Mouse (Mus musculus): Measurements from ENCODE around the gene Cop1. TPM values are rescaled to one million over a fixed set of nuclear protein-coding genes. Genes with fewer than 3 reads are reported as not detected.

Cop1 gene
- polyA plus RNA-seq, 1 experiment from 2014 or later: 32.8 TPM

DNA sequence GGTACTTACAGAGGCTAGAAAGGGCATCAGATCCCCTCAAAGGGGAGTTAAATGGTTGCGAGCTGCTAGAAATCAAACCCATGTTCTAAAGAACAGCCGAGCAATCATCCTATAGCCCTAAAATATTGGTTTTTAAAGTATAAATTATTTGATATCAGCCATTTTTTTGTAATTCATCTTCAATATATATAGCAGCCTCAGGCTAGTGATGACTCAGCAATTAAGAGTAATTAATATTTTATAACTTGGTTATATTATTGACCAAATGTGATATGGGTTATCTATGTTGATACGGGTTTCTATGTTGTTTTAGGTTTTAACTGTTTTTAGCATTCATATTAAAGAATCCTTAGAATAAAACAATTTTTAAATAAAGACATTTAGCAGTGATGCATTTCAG is 31.7 kb downstream of the Cop1 start:
- Histone ChIP-seq H3K9me3 (ENCODE audit: low read length) (no peaks in the 10 kb centered on the region), H3K4me1 (ENCODE audit: insufficient read depth) (no peaks in the 10 kb centered on the region), H3K27me3 (ENCODE audit: insufficient read depth, low read length) (no peaks in the 10 kb centered on the region), H3K27ac (ENCODE audit: low read depth) (no peak overlapping the region), H3K4me3 (ENCODE audit: low read depth, low read length) (no peak overlapping the region), H3K36me3 (replicated peaks; ENCODE audit: insufficient read depth, low read length) (peaks cover 24% of the 10 kb centered on the region), H3K4me2 (ENCODE audit: low read depth, low read length) (no peak overlapping the region), H3K9ac (replicated peaks) (no peak overlapping the region)
- ATAC-seq (no peak), DNase-seq (no peak)
- no peak for TF ChIP-seq EP300 (IDR thresholded peaks at IDR 0.05; ENCODE audit: low read depth)
- no peak for TF ChIP-seq CTCF (IDR thresholded peaks at IDR 0.05; ENCODE audit: low read depth)
- WGBS (ENCODE audit: insufficient replicate concordance): 90% methylated on average over 3 of the region's 3 CpGs

DNA sequence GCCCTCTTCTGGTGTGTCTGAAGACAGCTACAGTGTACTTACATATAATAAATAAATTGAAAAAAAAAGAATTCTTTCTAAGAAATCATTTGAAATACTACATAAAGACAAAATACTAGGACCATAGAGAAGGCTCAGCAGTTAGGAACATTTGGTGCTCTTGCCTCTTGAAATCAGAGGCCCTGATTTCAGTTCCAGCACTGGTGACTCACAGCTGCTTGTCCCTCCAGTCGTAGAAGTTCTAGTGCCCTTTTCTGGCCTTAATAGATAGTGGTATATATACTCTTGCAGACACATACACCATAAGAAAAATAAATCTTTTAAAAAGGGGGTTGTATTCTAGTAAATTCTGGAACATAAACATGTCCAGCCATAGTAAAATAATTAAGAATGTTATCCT is 48.0 kb downstream of the Cop1 start:
- H3K27ac ChIP-seq (ENCODE audit: low read depth): no peak overlapping the region
- H3K4me1 ChIP-seq (ENCODE audit: insufficient read depth): no peaks in the 10 kb centered on the region
- DNase-seq (no peak), ATAC-seq (no peak)
- peaks cover 31% of the 10 kb centered on the region for H3K36me3 ChIP-seq (replicated peaks; ENCODE audit: insufficient read depth, low read length)
- H3K27me3 ChIP-seq (ENCODE audit: insufficient read depth, low read length): no peaks in the 10 kb centered on the region
- TF ChIP-seq EP300 (IDR thresholded peaks at IDR 0.05; ENCODE audit: low read depth): no peak
- no peak for TF ChIP-seq CTCF (IDR thresholded peaks at IDR 0.05; ENCODE audit: low read depth)
- no peak overlapping the region for H3K4me3 ChIP-seq (ENCODE audit: low read depth, low read length)
- no peak overlapping the region for H3K9ac ChIP-seq (replicated peaks)
- 78% methylated on average over 1 of the region's 1 CpGs for WGBS (ENCODE audit: insufficient replicate concordance)
- H3K4me2 ChIP-seq (ENCODE audit: low read depth, low read length): no peak overlapping the region
- H3K9me3 ChIP-seq (ENCODE audit: low read length): no peaks in the 10 kb centered on the region

DNA sequence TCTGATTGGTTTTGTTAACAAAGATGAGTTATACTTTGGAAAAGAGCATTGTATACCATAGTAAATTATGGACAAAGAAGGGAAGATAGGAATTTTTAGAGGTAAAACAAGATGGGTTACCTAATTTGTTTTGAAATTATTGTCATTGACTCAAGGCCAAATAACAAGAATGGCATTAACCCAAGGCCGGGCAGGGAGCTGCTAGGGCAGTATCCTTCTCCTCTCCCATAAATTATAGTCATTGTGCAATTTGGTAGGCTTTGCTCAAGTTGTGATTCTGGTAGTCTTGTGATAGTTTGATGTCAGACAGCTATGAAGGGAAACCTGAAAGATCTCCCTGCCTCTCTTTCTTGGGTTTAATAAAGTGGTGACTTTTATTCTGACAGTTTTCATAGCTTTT is 49.7 kb downstream of the Cop1 start:
- no peak for TF ChIP-seq EP300 (IDR thresholded peaks at IDR 0.05; ENCODE audit: low read depth)
- TF ChIP-seq CTCF (IDR thresholded peaks at IDR 0.05; ENCODE audit: low read depth): no peak
- Histone ChIP-seq H3K27me3 (ENCODE audit: insufficient read depth, low read length) (no peaks in the 10 kb centered on the region), H3K9me3 (ENCODE audit: low read length) (no peaks in the 10 kb centered on the region), H3K9ac (replicated peaks) (no peak overlapping the region), H3K36me3 (replicated peaks; ENCODE audit: insufficient read depth, low read length) (peaks cover 34% of the 10 kb centered on the region), H3K4me1 (ENCODE audit: insufficient read depth) (no peaks in the 10 kb centered on the region), H3K27ac (ENCODE audit: low read depth) (no peak overlapping the region), H3K4me2 (ENCODE audit: low read depth, low read length) (no peak overlapping the region), H3K4me3 (ENCODE audit: low read depth, low read length) (no peak overlapping the region)
- DNase-seq: no peak
- WGBS (ENCODE audit: insufficient replicate concordance): 91% methylated on average over 1 of the region's 1 CpGs
- ATAC-seq: no peak

DNA sequence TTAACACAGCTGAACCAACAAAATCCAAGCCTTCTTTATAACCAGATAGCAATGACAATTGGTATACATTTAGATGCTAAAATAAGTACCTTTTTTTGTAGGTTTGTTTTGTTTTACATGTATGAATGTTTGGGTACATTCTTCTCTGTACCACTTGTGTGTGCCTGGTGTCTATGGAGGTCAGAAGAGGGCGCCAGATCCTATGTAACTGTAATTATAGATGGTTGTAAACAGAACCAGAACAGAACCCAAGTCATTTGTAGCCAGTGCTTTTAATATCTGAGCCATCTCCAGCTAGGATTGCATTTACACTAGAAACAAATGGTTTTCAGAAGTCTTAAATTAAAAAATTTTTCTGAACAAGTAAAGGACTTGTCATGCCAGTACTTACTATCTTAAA is 54.7 kb downstream of the Cop1 start:
- no peaks in the 10 kb centered on the region for H3K4me1 ChIP-seq (ENCODE audit: insufficient read depth)
- H3K9me3 ChIP-seq (ENCODE audit: low read length): no peaks in the 10 kb centered on the region
- no peak overlapping the region for H3K27ac ChIP-seq (ENCODE audit: low read depth)
- 69% methylated on average over 1 of the region's 1 CpGs for WGBS (ENCODE audit: insufficient replicate concordance)
- no peaks in the 10 kb centered on the region for H3K27me3 ChIP-seq (ENCODE audit: insufficient read depth, low read length)
- H3K4me2 ChIP-seq (ENCODE audit: low read depth, low read length): no peak overlapping the region
- no peak overlapping the region for H3K9ac ChIP-seq (replicated peaks)
- DNase-seq: no peak
- no peak for ATAC-seq
- H3K4me3 ChIP-seq (ENCODE audit: low read depth, low read length): no peak overlapping the region
- TF ChIP-seq EP300 (IDR thresholded peaks at IDR 0.05; ENCODE audit: low read depth) (no peak), CTCF (IDR thresholded peaks at IDR 0.05; ENCODE audit: low read depth) (peak; percentile 52)
- peaks cover 21% of the 10 kb centered on the region for H3K36me3 ChIP-seq (replicated peaks; ENCODE audit: insufficient read depth, low read length)

DNA sequence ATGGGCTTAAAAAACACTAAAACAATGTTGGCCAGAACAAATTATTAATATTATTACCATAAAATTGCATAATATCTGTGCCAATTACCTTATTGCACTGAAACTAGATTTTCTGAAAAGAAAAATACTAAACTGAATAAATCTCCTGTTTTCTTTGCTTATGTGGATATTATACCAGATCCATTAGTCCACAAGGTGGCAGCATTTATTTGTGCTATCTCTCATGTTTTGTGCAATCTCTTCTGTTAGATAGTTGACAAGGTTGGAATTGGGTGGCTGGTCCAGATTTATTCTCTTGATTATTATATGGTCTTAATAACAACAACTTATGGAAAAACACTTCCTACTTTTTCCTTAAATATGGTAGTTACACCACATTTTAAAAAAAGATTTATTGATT is 58.1 kb downstream of the Cop1 start:
- H3K27ac ChIP-seq (ENCODE audit: low read depth): no peak overlapping the region
- H3K9me3 ChIP-seq (ENCODE audit: low read length): no peaks in the 10 kb centered on the region
- no peak for DNase-seq
- H3K4me2 ChIP-seq (ENCODE audit: low read depth, low read length): no peak overlapping the region
- no peak overlapping the region for H3K4me3 ChIP-seq (ENCODE audit: low read depth, low read length)
- TF ChIP-seq EP300 (IDR thresholded peaks at IDR 0.05; ENCODE audit: low read depth) (no peak), CTCF (IDR thresholded peaks at IDR 0.05; ENCODE audit: low read depth) (peak; percentile 55)
- ATAC-seq: no peak
- no peaks in the 10 kb centered on the region for H3K4me1 ChIP-seq (ENCODE audit: insufficient read depth)
- H3K9ac ChIP-seq (replicated peaks): no peak overlapping the region
- H3K36me3 ChIP-seq (replicated peaks; ENCODE audit: insufficient read depth, low read length): peaks cover 21% of the 10 kb centered on the region
- H3K27me3 ChIP-seq (ENCODE audit: insufficient read depth, low read length): no peaks in the 10 kb centered on the region

DNA sequence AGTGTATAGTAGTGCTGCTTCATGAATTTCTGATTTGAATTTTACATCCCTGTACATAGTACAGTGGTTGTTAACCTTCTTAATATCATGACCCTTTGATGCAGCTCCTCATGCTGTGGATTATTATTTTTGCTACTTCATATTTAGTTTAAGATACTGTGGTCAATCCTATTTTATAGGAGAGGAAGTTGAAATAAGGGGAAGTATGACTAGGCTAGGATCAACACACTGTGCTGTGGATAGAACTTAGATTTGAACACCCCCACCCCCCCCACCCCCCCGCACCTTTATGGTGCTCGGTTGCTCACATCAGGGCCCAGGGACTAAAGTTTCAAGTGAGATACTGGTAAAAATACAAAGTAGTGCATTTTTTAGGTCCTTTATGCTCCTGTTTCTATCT is 58.7 kb downstream of the Cop1 start:
- DNase-seq (no peak), ATAC-seq (no peak)
- H3K36me3 ChIP-seq (replicated peaks; ENCODE audit: insufficient read depth, low read length): peaks cover 19% of the 10 kb centered on the region
- H3K4me3 ChIP-seq (ENCODE audit: low read depth, low read length): no peak overlapping the region
- TF ChIP-seq EP300 (IDR thresholded peaks at IDR 0.05; ENCODE audit: low read depth) (no peak), CTCF (IDR thresholded peaks at IDR 0.05; ENCODE audit: low read depth) (no peak)
- no peak overlapping the region for H3K4me2 ChIP-seq (ENCODE audit: low read depth, low read length)
- H3K4me1 ChIP-seq (ENCODE audit: insufficient read depth): no peaks in the 10 kb centered on the region
- H3K9me3 ChIP-seq (ENCODE audit: low read length): no peaks in the 10 kb centered on the region
- WGBS (ENCODE audit: insufficient replicate concordance): 80% methylated on average over 2 of the region's 2 CpGs
- no peak overlapping the region for H3K9ac ChIP-seq (replicated peaks)
- H3K27ac ChIP-seq (ENCODE audit: low read depth): no peak overlapping the region
- no peaks in the 10 kb centered on the region for H3K27me3 ChIP-seq (ENCODE audit: insufficient read depth, low read length)

DNA sequence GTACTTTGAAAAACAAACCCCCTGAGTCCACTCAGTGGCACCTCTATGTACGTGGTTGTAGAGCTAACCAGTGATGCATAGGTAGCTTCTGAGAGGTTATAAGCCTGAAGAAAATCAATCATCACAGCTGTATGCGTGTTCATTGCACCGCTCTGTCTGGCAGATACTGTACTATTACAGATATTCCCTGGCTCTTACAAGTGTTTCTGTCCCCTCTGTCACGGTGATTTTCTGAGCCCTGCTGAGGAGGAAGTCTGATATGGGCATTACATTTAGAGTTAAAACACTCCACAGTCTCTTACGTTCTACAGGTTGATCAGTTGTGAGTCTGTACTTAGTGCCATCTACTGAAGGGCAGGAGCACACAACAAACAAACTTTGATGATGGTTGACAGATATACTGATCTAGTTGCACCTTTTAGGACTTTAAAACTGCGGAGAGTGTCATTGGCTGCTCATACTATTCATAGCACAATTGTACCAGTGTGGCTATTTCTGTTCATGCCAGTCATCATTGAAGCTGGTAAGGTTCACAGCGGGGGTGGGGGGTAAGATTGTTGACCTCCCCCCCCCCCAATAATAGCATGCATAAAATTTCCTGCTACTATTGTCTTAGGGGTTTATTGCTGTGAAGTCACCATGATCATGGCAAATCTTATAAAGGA is 69.4 kb downstream of the Cop1 start:
- Histone ChIP-seq H3K4me3 (ENCODE audit: low read depth, low read length) (no peak overlapping the region), H3K9ac (replicated peaks) (no peak overlapping the region), H3K27me3 (ENCODE audit: insufficient read depth, low read length) (no peaks in the 10 kb centered on the region), H3K4me2 (ENCODE audit: low read depth, low read length) (no peak overlapping the region), H3K9me3 (ENCODE audit: low read length) (no peaks in the 10 kb centered on the region), H3K4me1 (ENCODE audit: insufficient read depth) (no peaks in the 10 kb centered on the region), H3K27ac (ENCODE audit: low read depth) (no peak overlapping the region), H3K36me3 (replicated peaks; ENCODE audit: insufficient read depth, low read length) (peaks cover 8% of the 10 kb centered on the region)
- no peak for ATAC-seq
- 93% methylated on average over 7 of the region's 7 CpGs for WGBS (ENCODE audit: insufficient replicate concordance)
- TF ChIP-seq CTCF (IDR thresholded peaks at IDR 0.05; ENCODE audit: low read depth) (no peak), EP300 (IDR thresholded peaks at IDR 0.05; ENCODE audit: low read depth) (no peak)
- DNase-seq: no peak

Data from liver, postnatal 0 days (tissue).